Mouse (Mus musculus): ENCODE measurements around the gene Rhov. TPM values are rescaled to one million over a fixed set of nuclear protein-coding genes. Genes with fewer than 3 reads are reported as not detected.

Rhov gene
- total RNA-seq, 1 experiment from 2014 or later: 0.05 TPM

DNA sequence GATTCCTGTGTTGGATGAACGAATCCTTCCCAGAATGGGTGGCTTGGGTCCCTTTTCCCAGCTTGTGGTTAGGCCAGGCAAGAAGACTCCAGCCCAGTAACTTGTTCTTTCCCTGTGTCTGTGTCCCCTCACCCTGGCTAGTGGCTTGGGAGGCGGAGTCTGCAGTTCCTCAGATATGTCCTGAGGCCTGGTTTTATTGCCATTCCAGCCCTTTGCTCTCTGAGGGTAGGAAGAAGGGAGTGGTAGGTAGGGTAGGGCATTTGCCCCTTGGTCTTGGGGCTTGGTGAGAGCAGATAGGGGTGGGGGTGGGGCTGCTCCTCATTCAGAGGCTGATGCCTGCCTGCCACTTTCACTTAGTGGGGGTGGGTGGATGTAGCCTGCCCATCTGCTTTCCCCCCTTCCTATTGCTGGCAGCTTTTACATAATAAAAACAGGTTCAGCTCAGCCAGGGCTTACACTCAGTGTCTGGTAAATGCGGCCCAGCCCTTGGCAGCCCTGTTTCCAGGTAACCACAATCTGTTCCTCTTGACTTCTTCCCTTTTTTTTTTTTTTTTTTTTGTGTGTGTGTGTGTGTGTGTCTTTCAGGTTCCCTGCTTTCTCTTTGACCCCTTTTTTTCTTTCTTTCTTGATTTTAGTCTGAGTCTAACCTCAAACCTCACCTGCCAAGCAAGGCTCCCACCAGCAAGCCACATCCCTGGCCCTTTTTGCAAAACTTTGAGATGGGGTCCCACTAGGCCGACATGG lies 30.8 kb downstream of the Rhov start:
- ATAC-seq (replicated peaks; ENCODE audit: low read depth, poor library complexity, severe bottlenecking): peak; percentile 13; the same call in 1 of the 2 replicates

GRCm38 (mm10) chr2:119238671-119239070 lies 32.4 kb downstream of the Rhov start:
- no peak for ATAC-seq (replicated peaks; ENCODE audit: low read depth, poor library complexity, severe bottlenecking)

DNA sequence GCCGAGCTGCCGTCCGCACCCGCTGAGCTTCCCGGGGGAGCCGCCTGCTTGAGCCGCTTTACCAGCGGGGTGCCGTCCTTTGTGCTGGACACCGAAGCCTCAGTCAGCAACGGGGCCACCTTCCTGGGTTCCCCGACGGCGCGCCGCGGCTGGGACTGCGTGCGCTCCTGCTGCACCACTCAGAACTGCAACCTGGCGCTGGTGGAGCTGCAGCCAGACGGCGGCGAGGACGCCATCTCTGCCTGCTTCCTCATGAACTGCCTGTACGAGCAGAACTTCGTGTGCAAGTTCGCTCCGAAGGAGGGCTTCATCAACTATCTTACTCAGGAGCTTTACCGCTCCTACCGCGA lies 33.2 kb downstream of the Rhov start:
- ATAC-seq (replicated peaks; ENCODE audit: low read depth, poor library complexity, severe bottlenecking): peak; percentile 37; the same call in 1 of the 2 replicates

DNA sequence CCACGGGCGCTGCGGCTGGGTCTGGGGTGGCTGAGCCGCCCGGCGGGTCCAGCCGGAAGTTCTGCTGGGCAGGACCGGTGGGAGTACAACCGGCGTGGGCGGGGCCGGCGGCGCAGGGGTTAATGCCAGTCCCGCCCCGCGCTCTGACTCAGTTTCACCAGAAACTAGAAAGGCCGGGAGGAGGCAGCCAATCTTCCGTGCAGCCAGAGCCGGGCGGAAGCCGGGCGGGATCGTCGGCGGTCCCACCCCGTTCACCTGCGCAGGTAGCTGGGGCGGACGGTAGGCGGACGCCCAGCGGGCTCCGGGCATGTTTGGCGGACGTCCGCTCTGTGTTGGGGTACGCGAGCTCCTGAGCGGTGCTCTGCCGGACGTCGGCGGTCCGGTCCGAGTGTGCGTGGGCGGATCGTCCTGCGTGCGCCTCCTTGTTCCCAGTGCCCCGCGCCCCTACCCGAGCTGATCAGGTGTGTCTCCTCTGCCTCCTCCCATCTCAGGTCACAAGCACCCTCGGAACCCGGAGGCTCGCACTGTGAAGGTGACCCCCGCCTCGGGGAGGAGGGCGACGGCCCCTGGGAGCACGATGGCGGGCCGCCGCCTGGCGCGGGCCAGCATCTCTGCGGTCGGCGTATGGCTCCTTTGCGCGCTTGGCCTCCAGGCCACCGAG lies 33.7 kb downstream of the Rhov start, which contains the start of gene Spint1:
Gene Spint1, plus strand, starts transcription at position 153 of the 661 bp plus-strand sequence.
- ATAC-seq (replicated peaks; ENCODE audit: low read depth, poor library complexity, severe bottlenecking): 0 out of 2 replicates have a peak, but pooled peaks have one; percentile 31

- no peak for ATAC-seq (replicated peaks; ENCODE audit: low read depth, poor library complexity, severe bottlenecking)
Observed at GRCm38 (mm10) chr2:119236682-119237209, 34.3 kb downstream of the Rhov start.

GRCm38 (mm10) chr2:119229775-119230704 lies 41.0 kb downstream of the Rhov start, which contains the start of gene Ppp1r14d:
Gene Ppp1r14d, minus strand, starts transcription at chr2:119229906.
- no peak for ATAC-seq (replicated peaks; ENCODE audit: low read depth, poor library complexity, severe bottlenecking)

Other genes with a start within 250 kb of the Rhov start
- gene Ccdc32, start 241.9 kb downstream of the Rhov start, total RNA-seq (2017): 11.4 and 15.7 TPM in 2 replicates
- gene Rpusd2, start 236.5 kb downstream of the Rhov start, total RNA-seq (2017): 22.3 and 22.8 TPM in 2 replicates
- 91.2 and 91.3 TPM in 2 replicates for gene Knl1, start 224.2 kb downstream of the Rhov start, total RNA-seq (2017)
- 29.3 and 33.2 TPM in 2 replicates for gene Rad51, start 158.5 kb downstream of the Rhov start, total RNA-seq (2017)
- 38.4 and 44.1 TPM in 2 replicates for gene Rmdn3, start 114.2 kb downstream of the Rhov start, total RNA-seq (2017)
- gene Gchfr, start 103.5 kb downstream of the Rhov start, total RNA-seq (2017): not detected in 2 replicates
- not detected in 2 replicates for gene Gm14137, start 96.8 kb downstream of the Rhov start, total RNA-seq (2017)
- 51.6 and 59.1 TPM in 2 replicates for gene Zfyve19, start 62.7 kb downstream of the Rhov start, total RNA-seq (2017)
- gene Dnajc17, start 62.5 kb downstream of the Rhov start, total RNA-seq (2017): 41.5 and 46.6 TPM in 2 replicates
- gene Ppp1r14d, start 41.4 kb downstream of the Rhov start, total RNA-seq (2017): not detected in 2 replicates
- 0.18 TPM in 1 of 2 replicates, not detected in the other for gene Spint1, start 33.9 kb downstream of the Rhov start, total RNA-seq (2017)
- gene Vps18, start 17.5 kb upstream of the Rhov start, total RNA-seq (2017): 12.8 and 22.5 TPM in 2 replicates
- gene Dll4, start 54.5 kb upstream of the Rhov start, total RNA-seq (2017): not detected in 2 replicates
- not detected in 2 replicates for gene Chac1, start 80.0 kb upstream of the Rhov start, total RNA-seq (2017)
- 27.3 and 39.3 TPM in 2 replicates for gene Ino80, start 206.4 kb upstream of the Rhov start, total RNA-seq (2017)

Data from common myeloid progenitor, adult 5-6 weeks (primary cell).